Mouse (Mus musculus): ENCODE results near the gene Foxl2. TPM values are rescaled to one million over a fixed set of nuclear protein-coding genes. Genes with fewer than 3 reads are reported as not detected.

The Foxl2 gene
- total and polyA plus RNA-seq, 2 experiments from 2014 or later = 0.22 to 0.70 TPM

DNA sequence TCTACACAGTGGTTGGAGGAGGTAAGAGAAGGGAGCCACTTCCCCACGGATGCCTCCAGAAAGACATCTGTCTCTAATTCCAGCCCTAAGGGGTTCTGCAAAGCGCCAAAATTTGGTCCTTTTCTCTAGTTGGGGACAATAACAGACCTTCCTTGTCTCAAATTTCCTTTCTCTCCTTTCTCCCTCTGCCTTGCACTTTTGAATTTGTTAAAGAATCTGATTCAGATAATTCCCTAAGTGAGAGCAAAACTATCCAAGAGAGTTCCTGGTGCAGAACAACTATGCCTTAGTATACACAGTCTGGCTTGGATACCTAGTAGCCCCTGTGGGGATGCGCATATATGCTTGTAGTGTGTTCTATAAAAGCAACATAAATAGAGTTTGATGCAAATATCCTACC lies 4.8 kb downstream of the Foxl2 start:
- no peak for ATAC-seq (ENCODE audit: low FRiP score)
- no peak overlapping the region for H3K4me3 ChIP-seq (ENCODE audit: low read depth, low read length)
- H3K9ac ChIP-seq (replicated peaks; ENCODE audit: low read length, poor library complexity, severe bottlenecking) = no peak overlapping the region
- TF ChIP-seq CTCF (IDR thresholded peaks at IDR 0.05) = no peak
- no peaks in the 10 kb centered on the region for H3K36me3 ChIP-seq (ENCODE audit: insufficient read depth, low read length)
- H3K9me3 ChIP-seq (ENCODE audit: low read length) = no peaks in the 10 kb centered on the region
- H3K4me2 ChIP-seq (ENCODE audit: low read depth, low read length, poor library complexity, severe bottlenecking) = no peak overlapping the region
- 36% methylated on average over 3 of the region's 3 CpGs for WGBS
- H3K27ac ChIP-seq (ENCODE audit: low read depth, low read length) = no peak overlapping the region
- peaks cover 75% of the 10 kb centered on the region for H3K27me3 ChIP-seq (ENCODE audit: insufficient read depth, low read length)
- no peak for DNase-seq (ENCODE audit: low spot score)
- H3K4me1 ChIP-seq (ENCODE audit: insufficient read depth, low read length) = peaks cover 7% of the 10 kb centered on the region; the same call in 1 of the 2 replicates

DNA sequence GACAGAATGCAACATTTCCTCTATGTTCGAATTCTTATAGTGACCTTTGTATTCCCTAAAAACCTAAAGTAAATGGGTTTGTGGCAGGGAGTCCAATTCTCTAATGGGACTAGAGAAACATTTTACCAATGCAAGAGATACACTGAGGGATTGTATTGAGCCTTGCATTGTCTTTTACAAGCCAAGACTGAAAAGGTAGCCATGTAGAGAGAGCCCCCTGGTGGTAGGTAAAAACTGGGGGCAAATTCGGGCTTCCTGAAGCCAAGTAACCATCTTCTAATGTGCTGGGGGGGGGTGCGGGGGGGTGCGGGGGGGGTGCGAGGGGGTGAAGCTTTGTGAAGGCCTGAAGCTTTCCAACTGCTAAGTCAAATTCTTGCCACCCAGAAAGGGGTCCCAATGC lies 5.3 kb downstream of the Foxl2 start:
- no peak overlapping the region for H3K9ac ChIP-seq (replicated peaks; ENCODE audit: low read length, poor library complexity, severe bottlenecking)
- no peak overlapping the region for H3K27ac ChIP-seq (ENCODE audit: low read depth, low read length)
- TF ChIP-seq CTCF (IDR thresholded peaks at IDR 0.05) = peak; percentile 42
- H3K27me3 ChIP-seq (ENCODE audit: insufficient read depth, low read length) = peaks cover 79% of the 10 kb centered on the region
- no peaks in the 10 kb centered on the region for H3K9me3 ChIP-seq (ENCODE audit: low read length)
- no peaks in the 10 kb centered on the region for H3K36me3 ChIP-seq (ENCODE audit: insufficient read depth, low read length)
- H3K4me2 ChIP-seq (ENCODE audit: low read depth, low read length, poor library complexity, severe bottlenecking) = no peak overlapping the region
- no peak overlapping the region for H3K4me3 ChIP-seq (ENCODE audit: low read depth, low read length)
- no peak for DNase-seq (ENCODE audit: low spot score)
- peaks cover 7% of the 10 kb centered on the region; the same call in 1 of the 2 replicates for H3K4me1 ChIP-seq (ENCODE audit: insufficient read depth, low read length)
- WGBS = 26% methylated on average over 5 of the region's 5 CpGs
- no peak for ATAC-seq (ENCODE audit: low FRiP score)

DNA sequence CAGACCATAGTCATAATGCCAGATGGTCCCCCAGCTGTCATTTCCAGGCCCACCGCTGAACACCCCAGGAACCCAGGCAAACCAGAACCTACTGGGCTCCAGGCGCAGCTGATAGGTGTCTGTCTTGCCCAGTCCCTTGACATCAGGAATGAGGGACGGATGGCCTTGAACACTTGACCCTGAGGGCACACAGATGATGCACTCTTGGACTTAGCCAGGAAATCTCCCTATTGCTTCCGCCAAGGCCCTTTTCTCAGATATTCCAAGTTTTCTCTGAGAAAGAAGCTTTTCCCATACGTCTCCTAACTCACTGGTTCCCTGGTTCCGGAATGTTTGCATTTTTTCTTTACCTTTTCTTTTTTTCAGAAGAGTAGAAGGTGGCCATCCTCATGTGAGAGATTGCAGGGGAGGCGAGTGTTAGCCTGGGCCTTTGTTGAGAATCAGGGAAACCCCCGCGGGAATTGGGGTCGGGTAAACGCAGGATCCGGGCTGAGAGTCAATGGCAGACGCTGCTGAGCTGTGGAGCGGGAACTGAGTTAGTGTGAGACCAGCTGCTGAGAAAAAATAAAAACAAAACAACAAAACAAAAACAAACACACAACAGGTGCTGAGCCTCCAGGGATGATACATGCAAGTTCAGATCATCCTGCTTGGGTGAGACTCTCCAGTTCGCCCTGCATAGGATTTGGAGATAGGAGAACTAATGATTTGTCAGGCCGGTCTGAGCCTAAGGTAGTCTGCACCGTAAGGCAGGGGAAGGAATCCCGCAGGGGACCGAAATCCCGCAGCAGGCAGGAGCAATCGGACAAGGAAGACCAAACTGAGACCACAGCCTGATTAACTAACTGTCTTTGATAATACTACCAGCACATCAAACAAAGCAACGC lies 6.7 kb downstream of the Foxl2 start:
- WGBS = 5% methylated on average over 22 of the region's 22 CpGs
- Histone ChIP-seq H3K9me3 (ENCODE audit: low read length) (no peaks in the 10 kb centered on the region), H3K4me2 (ENCODE audit: low read depth, low read length, poor library complexity, severe bottlenecking) (no peak overlapping the region), H3K4me1 (ENCODE audit: insufficient read depth, low read length) (no peaks in the 10 kb centered on the region), H3K36me3 (ENCODE audit: insufficient read depth, low read length) (no peaks in the 10 kb centered on the region), H3K4me3 (ENCODE audit: low read depth, low read length) (no peak overlapping the region), H3K27ac (ENCODE audit: low read depth, low read length) (no peak overlapping the region), H3K9ac (replicated peaks; ENCODE audit: low read length, poor library complexity, severe bottlenecking) (no peak overlapping the region), H3K27me3 (ENCODE audit: insufficient read depth, low read length) (peaks cover 84% of the 10 kb centered on the region)
- TF ChIP-seq CTCF (IDR thresholded peaks at IDR 0.05) = no peak
- ATAC-seq (ENCODE audit: low FRiP score) (no peak), DNase-seq (ENCODE audit: low spot score) (no peak)

DNA sequence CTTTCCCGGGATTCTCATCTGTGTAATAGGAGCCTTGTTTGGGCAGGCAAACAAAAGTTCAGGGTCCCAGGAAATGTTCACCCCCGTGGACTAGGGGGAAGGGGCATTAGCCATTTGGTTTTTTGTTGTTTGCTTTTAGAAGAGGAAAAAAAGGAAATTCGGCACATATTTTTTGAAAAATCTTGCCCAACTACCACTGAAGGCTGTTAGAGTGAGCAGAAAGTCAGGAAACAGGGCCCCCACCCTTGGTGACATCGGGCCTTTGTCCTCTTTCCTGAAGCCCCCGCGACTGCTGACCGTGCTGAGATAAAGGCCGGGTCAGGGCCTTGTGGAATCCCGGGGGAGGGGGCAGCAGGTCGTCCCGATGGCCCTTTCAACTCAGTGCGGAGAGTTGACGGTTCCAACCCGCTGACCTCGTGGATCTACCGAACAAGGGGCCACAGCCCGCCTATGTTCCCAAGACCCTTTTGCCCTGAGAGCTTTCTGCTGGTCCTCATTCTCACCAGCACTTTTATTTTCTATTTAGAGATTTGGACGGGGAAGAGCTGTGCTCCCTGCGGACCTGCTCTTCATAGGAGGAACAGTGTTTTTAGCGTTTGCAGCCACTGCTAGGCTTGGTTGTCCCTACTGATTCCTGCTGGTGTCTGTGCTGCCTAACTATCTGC lies 7.5 kb downstream of the Foxl2 start:
- Histone ChIP-seq H3K9ac (replicated peaks; ENCODE audit: low read length, poor library complexity, severe bottlenecking) (no peak overlapping the region), H3K9me3 (ENCODE audit: low read length) (no peaks in the 10 kb centered on the region), H3K27ac (ENCODE audit: low read depth, low read length) (no peak overlapping the region), H3K4me2 (ENCODE audit: low read depth, low read length, poor library complexity, severe bottlenecking) (no peak overlapping the region), H3K27me3 (ENCODE audit: insufficient read depth, low read length) (peaks cover 81% of the 10 kb centered on the region), H3K4me1 (ENCODE audit: insufficient read depth, low read length) (no peaks in the 10 kb centered on the region), H3K4me3 (ENCODE audit: low read depth, low read length) (no peak overlapping the region), H3K36me3 (ENCODE audit: insufficient read depth, low read length) (no peaks in the 10 kb centered on the region)
- no peak for ATAC-seq (ENCODE audit: low FRiP score)
- no peak for TF ChIP-seq CTCF (IDR thresholded peaks at IDR 0.05)
- no peak for DNase-seq (ENCODE audit: low spot score)
- 2% methylated on average over 20 of the region's 20 CpGs for WGBS

DNA sequence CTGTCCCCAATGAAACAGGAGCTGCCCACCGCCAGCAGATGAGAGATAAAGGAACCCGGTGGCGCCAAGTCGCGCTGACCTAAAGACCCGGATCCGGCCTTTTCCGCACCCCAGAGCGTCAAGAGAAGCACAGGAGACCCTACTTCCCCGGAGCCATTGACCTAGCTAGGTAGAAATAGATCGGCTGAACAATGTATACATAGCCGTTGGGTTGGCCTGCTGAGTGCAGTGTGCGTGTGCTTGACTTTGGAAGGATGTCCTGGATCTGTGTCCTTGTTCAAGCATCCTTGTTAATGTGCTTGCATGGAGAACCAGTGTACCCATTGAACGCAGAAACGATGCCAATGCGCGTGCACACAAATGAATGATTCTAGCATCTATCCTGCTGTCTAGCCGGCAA lies 8.6 kb downstream of the Foxl2 start:
- Histone ChIP-seq H3K9ac (replicated peaks; ENCODE audit: low read length, poor library complexity, severe bottlenecking) (no peak overlapping the region), H3K4me3 (ENCODE audit: low read depth, low read length) (no peak overlapping the region), H3K36me3 (ENCODE audit: insufficient read depth, low read length) (no peaks in the 10 kb centered on the region), H3K4me2 (ENCODE audit: low read depth, low read length, poor library complexity, severe bottlenecking) (no peak overlapping the region), H3K4me1 (ENCODE audit: insufficient read depth, low read length) (no peaks in the 10 kb centered on the region), H3K27me3 (ENCODE audit: insufficient read depth, low read length) (peaks cover 76% of the 10 kb centered on the region), H3K9me3 (ENCODE audit: low read length) (no peaks in the 10 kb centered on the region), H3K27ac (ENCODE audit: low read depth, low read length) (no peak overlapping the region)
- 6% methylated on average over 18 of the region's 18 CpGs for WGBS
- no peak for ATAC-seq (ENCODE audit: low FRiP score)
- DNase-seq (ENCODE audit: low spot score) = no peak
- no peak for TF ChIP-seq CTCF (IDR thresholded peaks at IDR 0.05)

DNA sequence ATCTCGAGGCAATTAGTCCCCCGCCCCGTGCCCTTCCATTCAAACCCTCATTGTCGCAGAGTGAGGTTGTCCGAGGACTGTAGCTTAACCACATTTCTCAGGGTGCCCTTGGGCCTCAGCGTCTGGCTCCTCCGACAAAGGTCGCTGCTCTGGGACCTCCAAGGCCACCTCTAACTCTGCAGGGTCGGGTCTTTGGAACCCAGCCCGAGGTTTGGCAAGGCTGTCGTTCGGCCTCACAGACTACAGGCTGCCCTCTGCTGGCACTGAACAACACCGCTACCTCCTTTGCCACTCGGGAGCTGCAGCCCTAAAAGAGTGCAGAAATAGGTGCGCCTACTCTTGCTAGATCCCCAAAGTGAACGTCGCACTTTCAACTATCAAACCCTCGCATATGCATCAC lies 10.0 kb downstream of the Foxl2 start:
- H3K9ac ChIP-seq (replicated peaks; ENCODE audit: low read length, poor library complexity, severe bottlenecking) = no peak overlapping the region
- H3K9me3 ChIP-seq (ENCODE audit: low read length) = no peaks in the 10 kb centered on the region
- H3K27ac ChIP-seq (ENCODE audit: low read depth, low read length) = no peak overlapping the region
- 2% methylated on average over 18 of the region's 18 CpGs for WGBS
- TF ChIP-seq CTCF (IDR thresholded peaks at IDR 0.05) = peak; percentile 72
- peak; percentile 56 for DNase-seq (ENCODE audit: low spot score)
- H3K27me3 ChIP-seq (ENCODE audit: insufficient read depth, low read length) = peaks cover 65% of the 10 kb centered on the region
- H3K4me3 ChIP-seq (ENCODE audit: low read depth, low read length) = no peak overlapping the region
- no peak for ATAC-seq (ENCODE audit: low FRiP score)
- no peaks in the 10 kb centered on the region for H3K36me3 ChIP-seq (ENCODE audit: insufficient read depth, low read length)
- no peaks in the 10 kb centered on the region for H3K4me1 ChIP-seq (ENCODE audit: insufficient read depth, low read length)
- no peak overlapping the region for H3K4me2 ChIP-seq (ENCODE audit: low read depth, low read length, poor library complexity, severe bottlenecking)

All from midbrain, postnatal 0 days (tissue).